Mouse (Mus musculus) G1E (cell line): ENCODE data around the gene Dact2. TPM values are rescaled to one million over a fixed set of nuclear protein-coding genes. Genes with fewer than 3 reads are reported as not detected.

Experiments
- ATAC-seq: 2 replicates; pipeline ENCODE4 v1.8.0; 2016; ENCODE audit warnings: mild to moderate bottlenecking; ENCODE audit not compliant: insufficient number of reproducible peaks, poor library complexity, low FRiP score, severe bottlenecking; ENCODE audit errors: extremely low read depth
- DNase-seq: peaks from one replicate; pipeline ENCODE4 v3.0.0; 2012; ENCODE audit warnings: low spot score
- H3K27me3 ChIP-seq: 2 replicates; pipeline ENCODE4 v1.6.1; 2012; ENCODE audit warnings: mild to moderate bottlenecking, low read length, inconsistent platforms; ENCODE audit not compliant: insufficient read depth
- H3K36me3 ChIP-seq: replicated peaks from 2 replicates; pipeline ENCODE3; 2012; ENCODE audit warnings: mild to moderate bottlenecking, inconsistent platforms
- H3K4me1 ChIP-seq: 2 replicates; pipeline ENCODE4 v1.6.1; 2012; ENCODE audit warnings: low read depth, low read length, inconsistent platforms, mixed read lengths; ENCODE audit not compliant: insufficient read depth
- H3K4me3 ChIP-seq: 2 replicates; pipeline ENCODE4 v1.5.1; 2012; ENCODE audit warnings: low read depth, mild to moderate bottlenecking, inconsistent platforms, low read length, moderate library complexity, mixed read lengths
- H3K9me3 ChIP-seq: replicated peaks from 2 replicates; pipeline ENCODE4 v1.6.1; 2012; ENCODE audit warnings: inconsistent platforms
- CTCF ChIP-seq: IDR thresholded peaks from 2 replicates; pipeline ENCODE4 v1.5.1; 2012; ENCODE audit warnings: low read depth, low read length, inconsistent platforms, mixed read lengths
- GATA1 ChIP-seq: IDR thresholded peaks from 2 replicates; pipeline ENCODE4 v1.6.1; 2012; ENCODE audit warnings: borderline replicate concordance, low read length, inconsistent platforms, mixed read lengths
- GATA2 ChIP-seq: IDR thresholded peaks from 2 replicates; pipeline ENCODE4 v1.6.1; 2012; ENCODE audit warnings: low read depth, low read length, inconsistent platforms, borderline replicate concordance
- POLR2AphosphoS5 ChIP-seq: IDR thresholded peaks from 2 replicates; pipeline ENCODE4 v1.6.1; 2012; ENCODE audit warnings: low read depth, low read length, inconsistent platforms; ENCODE audit not compliant: insufficient replicate concordance
- TAL1 ChIP-seq: conservative IDR thresholded peaks from 2 replicates; pipeline ENCODE4 v1.6.1; 2012; ENCODE audit warnings: low read depth, low read length, inconsistent platforms, mixed read lengths
- polyA plus RNA-seq: library from polyadenylated mRNA; stranded (reverse); fragments of >175 nt; gene quantifications from 2 replicates; pipeline ENCODE4 v1.2.3, GENCODE M21; 2012
- total RNA-seq, 2 experiments: library from RNA; stranded (forward) in 1 of 2; stranded (reverse) in 1 of 2; fragments of 200-1000 nt in 1 of 2; fragments of >200 nt in 1 of 2; fragmentation: Nextera tagmentation in 1 of 2; gene quantifications; 2 replicates each; pipeline ENCODE4 v1.2.3; 2014 to 2017

The Dact2 gene
- total and polyA plus RNA-seq, 3 experiments: not detected

DNA sequence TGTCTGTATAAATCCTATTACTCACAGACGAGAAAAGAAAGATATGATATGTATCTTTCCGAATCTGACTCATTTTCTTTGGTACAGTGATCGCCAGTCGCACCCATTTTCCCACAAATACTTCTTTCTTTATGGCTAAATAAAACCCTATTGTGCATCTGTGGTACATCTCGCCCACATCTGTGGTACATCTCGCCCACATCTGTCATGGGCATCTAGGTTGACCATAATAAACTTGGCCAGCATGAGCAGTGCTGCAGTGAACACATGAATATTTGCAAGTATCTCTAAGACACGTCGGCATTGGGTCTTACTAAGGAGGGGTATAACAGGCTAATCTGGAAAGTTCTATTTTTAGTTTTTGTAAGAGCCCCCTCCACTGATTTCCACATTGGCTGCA is 38.5 kb upstream of the Dact2 start:
- ATAC-seq (no peak), DNase-seq (no peak)
- TF ChIP-seq POLR2AphosphoS5 (no peak), TAL1 (no peak), GATA1 (no peak), GATA2 (no peak), CTCF (no peak)
- no peaks in the 10 kb centered on the region for H3K4me1 ChIP-seq
- peaks cover 17% of the 10 kb centered on the region; the same call in 1 of the 2 replicates for H3K27me3 ChIP-seq
- H3K36me3 ChIP-seq: no peaks in the 10 kb centered on the region
- no peak overlapping the region for H3K4me3 ChIP-seq
- peaks cover 22% of the 10 kb centered on the region for H3K9me3 ChIP-seq

DNA sequence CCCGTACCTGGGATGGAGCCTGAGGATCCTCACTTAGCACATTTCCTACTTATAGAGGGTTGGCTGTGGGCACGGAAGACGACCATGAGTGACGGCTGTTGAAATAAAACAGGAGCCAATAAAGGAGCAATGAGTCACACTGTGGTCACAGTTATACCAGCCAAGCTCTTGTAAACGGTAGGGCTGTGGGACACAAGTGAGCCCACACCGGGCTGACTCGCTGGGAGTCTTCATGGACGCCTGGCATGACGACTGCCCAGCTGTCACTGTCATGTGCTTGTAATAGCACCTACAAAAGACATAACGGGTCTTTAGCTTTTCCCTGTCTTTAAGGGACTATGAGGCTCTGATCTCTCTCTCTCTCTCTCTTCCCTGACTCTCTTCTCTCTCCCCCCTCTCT is 35.9 kb upstream of the Dact2 start:
- TF ChIP-seq POLR2AphosphoS5: no peak
- TF ChIP-seq GATA1: no peak
- TF ChIP-seq CTCF: no peak
- no peak for TF ChIP-seq TAL1
- no peak for TF ChIP-seq GATA2
- Histone ChIP-seq H3K36me3 (no peaks in the 10 kb centered on the region), H3K4me1 (no peaks in the 10 kb centered on the region), H3K27me3 (peaks cover 15% of the 10 kb centered on the region), H3K9me3 (peaks cover 17% of the 10 kb centered on the region), H3K4me3 (no peak overlapping the region)
- DNase-seq (no peak), ATAC-seq (no peak)

DNA sequence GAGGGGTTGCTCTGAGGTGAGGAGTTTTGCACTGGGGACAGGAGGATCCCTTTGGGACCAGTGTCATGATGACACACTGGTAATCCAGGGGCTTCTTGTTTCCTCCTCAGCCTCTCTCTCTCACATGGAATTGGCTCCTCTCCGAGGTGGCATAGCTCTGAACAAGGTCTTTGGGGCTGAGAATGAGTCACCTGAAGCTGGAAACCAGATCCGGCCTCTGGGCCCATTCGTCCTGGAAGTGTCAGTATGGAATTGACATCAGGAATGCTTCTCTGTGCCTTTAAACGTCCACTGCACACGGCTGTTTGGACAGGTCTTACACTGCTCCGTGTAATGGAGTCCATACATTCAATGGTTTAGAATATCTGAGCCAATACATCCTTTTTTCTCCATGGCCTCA is 33.0 kb upstream of the Dact2 start:
- Histone ChIP-seq H3K27me3 (peaks cover 11% of the 10 kb centered on the region; the same call in 1 of the 2 replicates), H3K36me3 (no peaks in the 10 kb centered on the region), H3K4me1 (no peaks in the 10 kb centered on the region), H3K9me3 (peaks cover 13% of the 10 kb centered on the region), H3K4me3 (no peak overlapping the region)
- ATAC-seq: no peak
- TF ChIP-seq GATA1: no peak
- no peak for TF ChIP-seq TAL1
- no peak for TF ChIP-seq CTCF
- no peak for TF ChIP-seq GATA2
- TF ChIP-seq POLR2AphosphoS5: no peak
- no peak for DNase-seq

DNA sequence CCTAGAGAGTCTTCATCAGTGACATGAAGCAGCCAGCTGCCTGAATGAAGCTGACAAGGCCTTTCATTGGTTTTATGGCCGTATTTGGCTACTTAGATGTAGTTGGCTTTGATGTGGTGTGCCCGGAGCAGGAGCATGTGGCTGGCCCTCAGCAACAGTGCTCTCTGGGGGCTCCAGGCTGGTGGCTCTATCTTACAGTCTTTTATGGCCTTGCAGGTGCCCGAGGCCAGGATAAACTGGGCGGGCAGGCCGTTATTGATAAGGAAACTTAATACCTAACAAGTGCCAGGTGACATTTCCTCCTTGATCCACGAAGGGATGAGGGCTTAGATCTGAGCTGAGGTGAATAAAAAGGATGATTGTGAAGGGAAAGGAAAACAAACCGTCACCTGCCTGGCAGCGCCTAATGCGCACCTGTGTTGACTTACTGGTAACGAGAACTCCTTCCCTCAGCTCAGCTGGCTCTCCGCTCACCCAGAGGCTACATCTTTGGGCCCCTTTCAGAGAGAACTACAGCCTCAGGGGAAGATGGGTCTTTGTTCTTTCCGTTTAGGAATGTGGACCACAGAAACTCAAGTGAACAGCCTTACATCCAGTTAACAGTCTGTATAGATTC is 30.8 kb upstream of the Dact2 start:
- Histone ChIP-seq H3K4me1 (no peaks in the 10 kb centered on the region), H3K27me3 (peaks cover 11% of the 10 kb centered on the region; the same call in 1 of the 2 replicates), H3K4me3 (no peak overlapping the region), H3K36me3 (no peaks in the 10 kb centered on the region), H3K9me3 (peaks cover 9% of the 10 kb centered on the region)
- no peak for TF ChIP-seq CTCF
- no peak for DNase-seq
- ATAC-seq: no peak

DNA sequence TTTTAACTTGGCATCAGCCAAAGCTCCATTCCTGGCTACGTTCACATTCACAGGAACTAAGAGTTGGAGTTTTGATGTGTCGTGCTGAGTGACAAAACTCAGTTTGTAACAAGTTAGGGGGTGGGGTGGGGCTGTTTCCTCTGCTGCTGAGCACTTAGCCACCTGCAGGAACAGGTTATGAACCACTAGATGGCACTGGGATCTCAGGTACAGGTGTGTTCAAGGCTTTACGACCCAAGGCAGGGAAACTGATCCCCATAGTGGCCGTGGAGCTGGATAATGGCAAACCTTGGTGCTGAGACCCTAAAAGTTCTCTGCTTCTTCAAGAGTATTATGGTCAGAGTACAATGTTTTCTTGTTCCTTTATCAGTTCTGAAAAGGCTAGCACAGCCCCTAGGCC is 29.6 kb upstream of the Dact2 start:
- Histone ChIP-seq H3K27me3 (peaks cover 5% of the 10 kb centered on the region; the same call in 1 of the 2 replicates), H3K4me1 (no peaks in the 10 kb centered on the region), H3K36me3 (no peaks in the 10 kb centered on the region), H3K4me3 (no peak overlapping the region), H3K9me3 (peaks cover 14% of the 10 kb centered on the region)
- DNase-seq (no peak), ATAC-seq (no peak)
- TF ChIP-seq GATA1 (no peak), POLR2AphosphoS5 (no peak), TAL1 (no peak), CTCF (no peak), GATA2 (no peak)

DNA sequence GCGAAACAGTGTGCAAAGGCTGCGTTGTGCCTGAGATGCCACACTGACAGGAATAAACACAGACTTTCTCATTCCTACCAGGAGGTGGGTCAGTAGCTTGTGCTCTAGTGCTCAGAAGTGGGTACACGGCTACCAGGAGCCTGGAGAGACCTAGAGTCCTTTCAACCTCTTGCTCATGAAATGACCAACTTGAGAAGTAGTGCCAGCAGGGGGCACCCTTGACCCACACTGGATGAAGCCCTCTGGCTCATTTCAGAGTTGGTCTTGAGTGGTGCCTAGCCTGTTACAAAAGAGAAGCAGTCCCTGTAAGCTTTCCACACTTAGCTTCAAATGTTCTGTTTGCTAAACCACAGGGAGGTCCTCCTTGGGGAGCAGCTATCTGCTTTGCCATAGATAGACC is 28.5 kb upstream of the Dact2 start:
- TF ChIP-seq CTCF (no peak), TAL1 (no peak), POLR2AphosphoS5 (no peak), GATA2 (no peak), GATA1 (no peak)
- Histone ChIP-seq H3K9me3 (peaks cover 16% of the 10 kb centered on the region), H3K27me3 (peaks cover 4% of the 10 kb centered on the region; the same call in 1 of the 2 replicates), H3K36me3 (no peaks in the 10 kb centered on the region), H3K4me1 (no peaks in the 10 kb centered on the region), H3K4me3 (no peak overlapping the region)
- no peak for DNase-seq
- ATAC-seq: no peak
